Mouse (Mus musculus) embryonic fibroblast, embryonic 13.5 days (primary cell): Measurements from ENCODE around the gene Snapin.

Experiments
- CTCF ChIP-seq: IDR thresholded peaks from 2 replicates; pipeline ENCODE4 v1.5.1; 2011; ENCODE audit warnings: mild to moderate bottlenecking, control low read depth, low read length, moderate library complexity, borderline replicate concordance; ENCODE audit not compliant: insufficient read depth
- POLR2A ChIP-seq: IDR thresholded peaks from 2 replicates; pipeline ENCODE4 v1.6.1; 2011; ENCODE audit warnings: low read depth, mild to moderate bottlenecking, control low read depth, low read length, moderate library complexity

- TF ChIP-seq CTCF (no peak), POLR2A (no peak)
Measured at GRCm38 (mm10) chr3:90443977-90444376, 46.9 kb downstream of the Snapin start.
